Mouse (Mus musculus) CH12.LX (cell line): ENCODE measurements at regions not wholly inside any gene's neighbourhood (a gene's known extent, or its start where the extent isn't known, plus 50 kb on each side); places are given as distances from the start of the nearest gene placed in this dataset.

ENCODE experiments used
- DNase-seq: peaks from one replicate; pipeline ENCODE4 v3.0.0-alpha.2; 2013; ENCODE audit errors: extremely low read depth
- H3K27ac ChIP-seq: 2 replicates; pipeline ENCODE4 v1.5.1; 2012; ENCODE audit warnings: low read depth, mild to moderate bottlenecking, control low read depth, moderate library complexity; ENCODE audit not compliant: insufficient read depth
- H3K27me3 ChIP-seq: replicated peaks from 2 replicates; pipeline ENCODE3; 2012; ENCODE audit warnings: inconsistent platforms
- H3K36me3 ChIP-seq, 2 experiments: replicated peaks in 1 of 2; 2 replicates each; pipeline versions ENCODE3 to v1.6.1; 2012; ENCODE audit warnings: inconsistent platforms in 1 of 2, low read length in 1 of 2, mild to moderate bottlenecking in 1 of 2, mixed read lengths in 1 of 2, moderate library complexity in 1 of 2; ENCODE audit not compliant: control insufficient read depth in 1 of 2, insufficient read depth in 1 of 2
- H3K4me1 ChIP-seq, 2 experiments: 2 replicates each; pipeline ENCODE4 v1.6.1; 2012; ENCODE audit warnings: inconsistent platforms in 1 of 2, moderate library complexity in 1 of 2; ENCODE audit not compliant: insufficient read depth in 2 of 2, control insufficient read depth in 1 of 2
- H3K4me2 ChIP-seq: 2 replicates; pipeline ENCODE4 v1.6.1; 2012; ENCODE audit warnings: low read depth, mild to moderate bottlenecking, control low read depth; ENCODE audit not compliant: poor library complexity, insufficient read depth, severe bottlenecking
- H3K4me3 ChIP-seq, 3 experiments: fragments of 150-350 bp in 1 of 3; sonication (generic) in 1 of 3; replicated peaks in 1 of 3; 2 replicates each; pipeline versions ENCODE3 to v1.5.1; 2011 to 2012; ENCODE audit warnings: low read depth in 2 of 3, low read length in 2 of 3, mild to moderate bottlenecking in 2 of 3, moderate library complexity in 2 of 3, control low read depth in 1 of 3, improper control_type of control experiment in 1 of 3, inconsistent platforms in 1 of 3, mixed read lengths in 1 of 3; ENCODE audit not compliant: poor library complexity in 1 of 3
- H3K79me2 ChIP-seq: replicated peaks from 2 replicates; pipeline ENCODE4 v1.6.1; 2012; ENCODE audit warnings: mild to moderate bottlenecking, moderate library complexity; ENCODE audit not compliant: control insufficient read depth, poor library complexity, insufficient read depth, severe bottlenecking; ENCODE audit errors: extremely low read depth
- H3K9ac ChIP-seq: 2 replicates; pipeline ENCODE4 v1.6.1; 2012; ENCODE audit warnings: low read depth, mild to moderate bottlenecking, control low read depth, moderate library complexity; ENCODE audit not compliant: insufficient read depth
- H3K9me3 ChIP-seq: replicated peaks from 2 replicates; pipeline ENCODE3; 2012; ENCODE audit warnings: low read length, inconsistent platforms, mixed read lengths
- CTCF ChIP-seq, 2 experiments: IDR thresholded peaks in 1 of 2; conservative IDR thresholded peaks in 1 of 2; 2 replicates each; pipeline ENCODE4 v1.5.1; 2011 to 2012; ENCODE audit warnings: low read depth in 2 of 2, low read length in 2 of 2, improper control_type of control experiment in 1 of 2, inconsistent platforms in 1 of 2, mild to moderate bottlenecking in 1 of 2, moderate library complexity in 1 of 2
- E2F4 ChIP-seq: IDR thresholded peaks from 2 replicates; pipeline ENCODE4 v1.6.1; 2011; ENCODE audit warnings: low read depth, low read length, improper control_type of control experiment; ENCODE audit not compliant: insufficient replicate concordance
- ELF1 ChIP-seq: IDR thresholded peaks from 2 replicates; pipeline ENCODE4 v1.6.1; 2014; ENCODE audit warnings: low read depth, mild to moderate bottlenecking, inconsistent platforms, low read length, improper control_type of control experiment
- EP300 ChIP-seq: IDR thresholded peaks from 2 replicates; pipeline ENCODE4 v1.6.1; 2011; ENCODE audit warnings: low read length, improper control_type of control experiment
- ETS1 ChIP-seq: conservative IDR thresholded peaks from 2 replicates; pipeline ENCODE4 v1.6.1; 2012; ENCODE audit warnings: low read depth, mild to moderate bottlenecking, inconsistent platforms, low read length, improper control_type of control experiment, moderate library complexity
- GABPA ChIP-seq: IDR thresholded peaks from 2 replicates; pipeline ENCODE4 v1.6.1; 2012; ENCODE audit warnings: low read depth, low read length, improper control_type of control experiment, inconsistent platforms; ENCODE audit not compliant: insufficient replicate concordance
- IRF4 ChIP-seq: IDR thresholded peaks from 2 replicates; pipeline ENCODE4 v1.6.1; 2014; ENCODE audit warnings: low read depth, mild to moderate bottlenecking, inconsistent platforms, low read length, improper control_type of control experiment
- KAT2A ChIP-seq: IDR thresholded peaks from 2 replicates; pipeline ENCODE4 v1.6.1; 2012; ENCODE audit warnings: low read length, improper control_type of control experiment, inconsistent platforms; ENCODE audit not compliant: insufficient replicate concordance
- MEF2A ChIP-seq: IDR thresholded peaks from 2 replicates; pipeline ENCODE4 v1.6.1; 2014; ENCODE audit warnings: low read depth, mild to moderate bottlenecking, inconsistent platforms, low read length, improper control_type of control experiment, borderline replicate concordance
- MXI1 ChIP-seq: IDR thresholded peaks from 2 replicates; pipeline ENCODE4 v1.6.1; 2011; ENCODE audit warnings: mild to moderate bottlenecking, low read depth, low read length, improper control_type of control experiment
- MYC ChIP-seq: IDR thresholded peaks from 2 replicates; pipeline ENCODE4 v1.6.1; 2011; ENCODE audit warnings: low read depth, mild to moderate bottlenecking, improper control_type of control experiment, low read length
- NELFE ChIP-seq: IDR thresholded peaks from 2 replicates; pipeline ENCODE4 v1.6.1; 2011; ENCODE audit warnings: low read depth, low read length, improper control_type of control experiment
- NRF1 ChIP-seq: IDR thresholded peaks from 2 replicates; pipeline ENCODE4 v1.6.1; 2014; ENCODE audit warnings: low read depth, mild to moderate bottlenecking, inconsistent platforms, low read length, improper control_type of control experiment, moderate library complexity
- RAD21 ChIP-seq: IDR thresholded peaks from 2 replicates; pipeline ENCODE4 v1.6.1; 2011; ENCODE audit warnings: low read depth, mild to moderate bottlenecking, low read length, improper control_type of control experiment, moderate library complexity
- RCOR1 ChIP-seq: conservative IDR thresholded peaks from 2 replicates; pipeline ENCODE4 v1.6.1; 2012; ENCODE audit warnings: low read depth, mild to moderate bottlenecking, inconsistent platforms, low read length, improper control_type of control experiment
- SIN3A ChIP-seq: IDR thresholded peaks from 2 replicates; pipeline ENCODE4 v1.6.1; 2012; ENCODE audit warnings: low read length, improper control_type of control experiment, inconsistent platforms
- SMC3 ChIP-seq: IDR thresholded peaks from 2 replicates; pipeline ENCODE4 v1.6.1; 2011; ENCODE audit warnings: low read depth, low read length, improper control_type of control experiment
- TBP ChIP-seq: conservative IDR thresholded peaks from 2 replicates; pipeline ENCODE4 v1.6.1; 2011; ENCODE audit warnings: low read depth, low read length, improper control_type of control experiment
- TCF12 ChIP-seq: IDR thresholded peaks from 2 replicates; pipeline ENCODE4 v1.6.1; 2014; ENCODE audit warnings: low read depth, mild to moderate bottlenecking, inconsistent platforms, low read length, improper control_type of control experiment
- USF1 ChIP-seq: IDR thresholded peaks from 2 replicates; pipeline ENCODE4 v1.6.1; 2014; ENCODE audit warnings: low read depth, mild to moderate bottlenecking, inconsistent platforms, low read length, improper control_type of control experiment
- USF2 ChIP-seq: conservative IDR thresholded peaks from 2 replicates; pipeline ENCODE4 v1.6.1; 2011; ENCODE audit warnings: low read depth, low read length, improper control_type of control experiment
- ZKSCAN1 ChIP-seq: IDR thresholded peaks from 2 replicates; pipeline ENCODE4 v1.6.1; 2012; ENCODE audit warnings: low read depth, inconsistent platforms, low read length, improper control_type of control experiment, borderline replicate concordance
- ZNF384 ChIP-seq: IDR thresholded peaks from 2 replicates; pipeline ENCODE4 v1.6.1; 2012; ENCODE audit warnings: low read depth, low read length, improper control_type of control experiment, inconsistent platforms
- dilution Hi-C: fragments of 300-500 bp; cut with MboI; formaldehyde crosslinking; loops from 2 replicates; pipeline ENCODE4 v1.14.3; 2020; ENCODE audit warnings: low sequenced_read_pairs; ENCODE audit not compliant: extremely low pct_unique_long_range_greater_than_20kb, extremely low pct_ligation_motif_present
- in situ Hi-C: fragments of 300-500 bp; cut with MboI; formaldehyde crosslinking; loops from 3 replicates; pipeline ENCODE4 v1.14.3; 2019; ENCODE audit warnings: low sequenced_read_pairs, low pct_ligation_motif_present, low pct_unique_long_range_greater_than_20kb, mixed read lengths

GRCm38 (mm10) chr14:76828453-76829160 is 208.0 kb upstream of the Ccdc122 start:
- dilution Hi-C loops: no loop called here
- no peak overlapping the region for H3K27ac ChIP-seq
- H3K4me3 ChIP-seq: no peak overlapping the region
- no peak overlapping the region for H3K9ac ChIP-seq
- H3K79me2 ChIP-seq: no peaks in the 10 kb centered on the region
- in situ Hi-C loops: no loop called here
- no peak for DNase-seq
- H3K27me3 ChIP-seq: no peaks in the 10 kb centered on the region
- no peaks in the 10 kb centered on the region for H3K4me1 ChIP-seq
- no peak overlapping the region for H3K4me2 ChIP-seq
- no peaks in the 10 kb centered on the region for H3K36me3 ChIP-seq
- no peak for TF ChIP-seq NRF1
- no peak for TF ChIP-seq USF2
- TF ChIP-seq SMC3: no peak
- no peak for TF ChIP-seq ZNF384
- no peak for TF ChIP-seq RAD21
- no peak for TF ChIP-seq IRF4
- TF ChIP-seq NELFE: no peak
- no peak for TF ChIP-seq ETS1
- TF ChIP-seq SIN3A: no peak
- no peak for TF ChIP-seq TCF12
- TF ChIP-seq ELF1: no peak
- no peak for TF ChIP-seq RCOR1
- TF ChIP-seq KAT2A: no peak
- TF ChIP-seq EP300: no peak
- TF ChIP-seq, all 38 proteins: peak for 0
- H3K9me3 ChIP-seq: no peaks in the 10 kb centered on the region

- Histone ChIP-seq H3K9me3 (no peaks in the 10 kb centered on the region), H3K9ac (no peak overlapping the region), H3K4me2 (no peak overlapping the region), H3K4me3 (no peak overlapping the region), H3K36me3 (no peaks in the 10 kb centered on the region), H3K27me3 (no peaks in the 10 kb centered on the region), H3K4me1 (peaks cover 0 to 8% of the 10 kb centered on the region in 2 experiments; a peak in 1 of 4 replicates), H3K79me2 (no peaks in the 10 kb centered on the region), H3K27ac (no peak overlapping the region)
- in situ Hi-C loops (no loop called here), dilution Hi-C loops (no loop called here)
- no peak for TF ChIP-seq MYC
- TF ChIP-seq TBP: no peak
- no peak for TF ChIP-seq E2F4
- no peak for TF ChIP-seq MXI1
- TF ChIP-seq USF1: no peak
- no peak for TF ChIP-seq ZKSCAN1
- TF ChIP-seq GABPA: no peak
- TF ChIP-seq MEF2A: no peak
- no peak for TF ChIP-seq CTCF (conservative IDR thresholded peaks at IDR 0.05 in 1 of 2, IDR thresholded peaks at IDR 0.05 in 1 of 2; ENCODE audit: low read depth in 2 of 2, low read length in 2 of 2)
- no peak for DNase-seq
Observed at GRCm38 (mm10) chr14:76824066-76824465, 212.5 kb upstream of the Ccdc122 start.
